Mouse (Mus musculus): ENCODE data around the gene Astn1. TPM values are rescaled to one million over a fixed set of nuclear protein-coding genes. Genes with fewer than 3 reads are reported as not detected.
A peak's percentile ranks its signal among the peaks of the same experiment; 100 is the strongest.

Astn1 gene
- polyA plus RNA-seq, 1 experiment from 2014 or later, result 4.5 TPM

- Histone ChIP-seq H3K9me3 (ENCODE audit: control insufficient read depth, low read length) (no peaks in the 10 kb centered on the region), H3K4me1 (ENCODE audit: control insufficient read depth, insufficient read depth, low read length) (no peaks in the 10 kb centered on the region), H3K36me3 (ENCODE audit: control insufficient read depth, insufficient read depth, low read length) (no peaks in the 10 kb centered on the region), H3K4me3 (ENCODE audit: low read depth, low read length) (no peak overlapping the region), H3K9ac (ENCODE audit: low read length) (no peak overlapping the region), H3K27me3 (ENCODE audit: control insufficient read depth, insufficient read depth, low read length) (no peaks in the 10 kb centered on the region), H3K27ac (replicated peaks; ENCODE audit: low read depth, low read length) (no peak overlapping the region), H3K4me2 (ENCODE audit: low read depth, severe bottlenecking) (no peak overlapping the region)
- ATAC-seq (ENCODE audit: insufficient number of reproducible peaks, low FRiP score, low TSS enrichment, low read depth) (no peak), DNase-seq (ENCODE audit: low spot score) (no peak)
- 96% methylated on average over 2 of the region's 2 CpGs for WGBS
These were observed 187.5 kb downstream of the Astn1 start for GRCm38 (mm10) chr1:158549616-158550015.

GRCm38 (mm10) chr1:158551951-158552350 is 189.9 kb downstream of the Astn1 start:
- no peak overlapping the region for H3K9ac ChIP-seq (ENCODE audit: low read length)
- ATAC-seq (ENCODE audit: insufficient number of reproducible peaks, low FRiP score, low TSS enrichment, low read depth) (no peak), DNase-seq (ENCODE audit: low spot score) (no peak)
- H3K36me3 ChIP-seq (ENCODE audit: control insufficient read depth, insufficient read depth, low read length), result no peaks in the 10 kb centered on the region
- H3K9me3 ChIP-seq (ENCODE audit: control insufficient read depth, low read length), result no peaks in the 10 kb centered on the region
- H3K4me1 ChIP-seq (ENCODE audit: control insufficient read depth, insufficient read depth, low read length), result no peaks in the 10 kb centered on the region
- no peak overlapping the region for H3K27ac ChIP-seq (replicated peaks; ENCODE audit: low read depth, low read length)
- H3K4me3 ChIP-seq (ENCODE audit: low read depth, low read length), result no peak overlapping the region
- WGBS, result 68% methylated on average over 6 of the region's 6 CpGs
- no peak overlapping the region for H3K4me2 ChIP-seq (ENCODE audit: low read depth, severe bottlenecking)
- H3K27me3 ChIP-seq (ENCODE audit: control insufficient read depth, insufficient read depth, low read length), result no peaks in the 10 kb centered on the region

GRCm38 (mm10) chr1:158553341-158553740 is 191.3 kb downstream of the Astn1 start:
- H3K9ac ChIP-seq (ENCODE audit: low read length), result no peak overlapping the region
- no peak overlapping the region for H3K4me3 ChIP-seq (ENCODE audit: low read depth, low read length)
- H3K27me3 ChIP-seq (ENCODE audit: control insufficient read depth, insufficient read depth, low read length), result no peaks in the 10 kb centered on the region
- H3K36me3 ChIP-seq (ENCODE audit: control insufficient read depth, insufficient read depth, low read length), result no peaks in the 10 kb centered on the region
- ATAC-seq (ENCODE audit: insufficient number of reproducible peaks, low FRiP score, low TSS enrichment, low read depth) (no peak), DNase-seq (ENCODE audit: low spot score) (no peak)
- no peak overlapping the region for H3K27ac ChIP-seq (replicated peaks; ENCODE audit: low read depth, low read length)
- no peaks in the 10 kb centered on the region for H3K4me1 ChIP-seq (ENCODE audit: control insufficient read depth, insufficient read depth, low read length)
- no peaks in the 10 kb centered on the region for H3K9me3 ChIP-seq (ENCODE audit: control insufficient read depth, low read length)
- H3K4me2 ChIP-seq (ENCODE audit: low read depth, severe bottlenecking), result no peak overlapping the region
- 92% methylated on average over 6 of the region's 6 CpGs for WGBS

- no peak overlapping the region for H3K27ac ChIP-seq (replicated peaks; ENCODE audit: low read depth, low read length)
- no peaks in the 10 kb centered on the region for H3K4me1 ChIP-seq (ENCODE audit: control insufficient read depth, insufficient read depth, low read length)
- no peaks in the 10 kb centered on the region for H3K27me3 ChIP-seq (ENCODE audit: control insufficient read depth, insufficient read depth, low read length)
- H3K36me3 ChIP-seq (ENCODE audit: control insufficient read depth, insufficient read depth, low read length), result no peaks in the 10 kb centered on the region
- H3K4me3 ChIP-seq (ENCODE audit: low read depth, low read length), result no peak overlapping the region
- WGBS, result 25% methylated on average over 6 of the region's 6 CpGs
- H3K9ac ChIP-seq (ENCODE audit: low read length), result no peak overlapping the region
- no peaks in the 10 kb centered on the region for H3K9me3 ChIP-seq (ENCODE audit: control insufficient read depth, low read length)
- ATAC-seq (ENCODE audit: insufficient number of reproducible peaks, low FRiP score, low TSS enrichment, low read depth) (peak; percentile 54; the same call in 1 of the 2 replicates), DNase-seq (ENCODE audit: low spot score) (peak; percentile 26)
- no peak overlapping the region; the same call in 1 of the 2 replicates for H3K4me2 ChIP-seq (ENCODE audit: low read depth, severe bottlenecking)
These were observed 192.0 kb downstream of the Astn1 start for GRCm38 (mm10) chr1:158554020-158554505.

GRCm38 (mm10) chr1:158573168-158573567 is 211.1 kb downstream of the Astn1 start:
- H3K36me3 ChIP-seq (ENCODE audit: control insufficient read depth, insufficient read depth, low read length), result no peaks in the 10 kb centered on the region
- H3K4me2 ChIP-seq (ENCODE audit: low read depth, severe bottlenecking), result no peak overlapping the region
- H3K9me3 ChIP-seq (ENCODE audit: control insufficient read depth, low read length), result no peaks in the 10 kb centered on the region
- H3K9ac ChIP-seq (ENCODE audit: low read length), result no peak overlapping the region
- WGBS, result 91% methylated on average over 5 of the region's 5 CpGs
- DNase-seq (ENCODE audit: low spot score) (no peak), ATAC-seq (ENCODE audit: insufficient number of reproducible peaks, low FRiP score, low TSS enrichment, low read depth) (no peak)
- H3K4me1 ChIP-seq (ENCODE audit: control insufficient read depth, insufficient read depth, low read length), result no peaks in the 10 kb centered on the region
- no peak overlapping the region for H3K27ac ChIP-seq (replicated peaks; ENCODE audit: low read depth, low read length)
- H3K4me3 ChIP-seq (ENCODE audit: low read depth, low read length), result no peak overlapping the region
- H3K27me3 ChIP-seq (ENCODE audit: control insufficient read depth, insufficient read depth, low read length), result no peaks in the 10 kb centered on the region

- H3K4me1 ChIP-seq (ENCODE audit: control insufficient read depth, insufficient read depth, low read length), result no peaks in the 10 kb centered on the region
- DNase-seq (ENCODE audit: low spot score) (no peak), ATAC-seq (ENCODE audit: insufficient number of reproducible peaks, low FRiP score, low TSS enrichment, low read depth) (no peak)
- H3K27ac ChIP-seq (replicated peaks; ENCODE audit: low read depth, low read length), result no peak overlapping the region
- no peaks in the 10 kb centered on the region for H3K27me3 ChIP-seq (ENCODE audit: control insufficient read depth, insufficient read depth, low read length)
- 88% methylated on average over 7 of the region's 7 CpGs for WGBS
- H3K4me2 ChIP-seq (ENCODE audit: low read depth, severe bottlenecking), result no peak overlapping the region
- H3K4me3 ChIP-seq (ENCODE audit: low read depth, low read length), result no peak overlapping the region
- H3K9me3 ChIP-seq (ENCODE audit: control insufficient read depth, low read length), result no peaks in the 10 kb centered on the region
- no peak overlapping the region for H3K9ac ChIP-seq (ENCODE audit: low read length)
- H3K36me3 ChIP-seq (ENCODE audit: control insufficient read depth, insufficient read depth, low read length), result no peaks in the 10 kb centered on the region
These were observed 211.5 kb downstream of the Astn1 start for GRCm38 (mm10) chr1:158573597-158573996.

GRCm38 (mm10) chr1:158575997-158576396 is 213.9 kb downstream of the Astn1 start:
- WGBS, result 54% methylated on average over 1 of the region's 1 CpGs
- no peak overlapping the region for H3K4me2 ChIP-seq (ENCODE audit: low read depth, severe bottlenecking)
- H3K4me1 ChIP-seq (ENCODE audit: control insufficient read depth, insufficient read depth, low read length), result no peaks in the 10 kb centered on the region
- DNase-seq (ENCODE audit: low spot score) (no peak), ATAC-seq (ENCODE audit: insufficient number of reproducible peaks, low FRiP score, low TSS enrichment, low read depth) (no peak)
- no peaks in the 10 kb centered on the region for H3K36me3 ChIP-seq (ENCODE audit: control insufficient read depth, insufficient read depth, low read length)
- no peak overlapping the region for H3K27ac ChIP-seq (replicated peaks; ENCODE audit: low read depth, low read length)
- no peak overlapping the region for H3K4me3 ChIP-seq (ENCODE audit: low read depth, low read length)
- no peaks in the 10 kb centered on the region for H3K27me3 ChIP-seq (ENCODE audit: control insufficient read depth, insufficient read depth, low read length)
- H3K9ac ChIP-seq (ENCODE audit: low read length), result no peak overlapping the region
- H3K9me3 ChIP-seq (ENCODE audit: control insufficient read depth, low read length), result no peaks in the 10 kb centered on the region

- no peak overlapping the region for H3K4me3 ChIP-seq (ENCODE audit: low read depth, low read length)
- DNase-seq (ENCODE audit: low spot score) (no peak), ATAC-seq (ENCODE audit: insufficient number of reproducible peaks, low FRiP score, low TSS enrichment, low read depth) (no peak)
- H3K36me3 ChIP-seq (ENCODE audit: control insufficient read depth, insufficient read depth, low read length), result no peaks in the 10 kb centered on the region
- no peaks in the 10 kb centered on the region for H3K27me3 ChIP-seq (ENCODE audit: control insufficient read depth, insufficient read depth, low read length)
- H3K27ac ChIP-seq (replicated peaks; ENCODE audit: low read depth, low read length), result no peak overlapping the region
- no peak overlapping the region for H3K9ac ChIP-seq (ENCODE audit: low read length)
- no peaks in the 10 kb centered on the region for H3K9me3 ChIP-seq (ENCODE audit: control insufficient read depth, low read length)
- H3K4me2 ChIP-seq (ENCODE audit: low read depth, severe bottlenecking), result no peak overlapping the region
- H3K4me1 ChIP-seq (ENCODE audit: control insufficient read depth, insufficient read depth, low read length), result no peaks in the 10 kb centered on the region
These were observed 219.7 kb downstream of the Astn1 start for GRCm38 (mm10) chr1:158581806-158582205.

GRCm38 (mm10) chr1:158588903-158589302 is 226.8 kb downstream of the Astn1 start:
- Histone ChIP-seq H3K4me1 (ENCODE audit: control insufficient read depth, insufficient read depth, low read length) (no peaks in the 10 kb centered on the region), H3K4me3 (ENCODE audit: low read depth, low read length) (no peak overlapping the region), H3K9me3 (ENCODE audit: control insufficient read depth, low read length) (no peaks in the 10 kb centered on the region), H3K36me3 (ENCODE audit: control insufficient read depth, insufficient read depth, low read length) (no peaks in the 10 kb centered on the region), H3K9ac (ENCODE audit: low read length) (no peak overlapping the region), H3K4me2 (ENCODE audit: low read depth, severe bottlenecking) (no peak overlapping the region), H3K27ac (replicated peaks; ENCODE audit: low read depth, low read length) (no peak overlapping the region), H3K27me3 (ENCODE audit: control insufficient read depth, insufficient read depth, low read length) (no peaks in the 10 kb centered on the region)
- DNase-seq (ENCODE audit: low spot score), result no peak
- no peak for ATAC-seq (ENCODE audit: insufficient number of reproducible peaks, low FRiP score, low TSS enrichment, low read depth)
- 84% methylated on average over 3 of the region's 3 CpGs for WGBS

Data from limb, embryonic 11.5 days (tissue).